Mouse (Mus musculus): ENCODE measurements around the gene Dkkl1.

Gene Dkkl1

GRCm38 (mm10) chr7:45229046-45229445 is 17.1 kb upstream of the Dkkl1 start:
- DNase-seq: no peak

GRCm38 (mm10) chr7:45228548-45228947 is 16.6 kb upstream of the Dkkl1 start:
- DNase-seq: no peak

- DNase-seq: no peak
Observed at GRCm38 (mm10) chr7:45226421-45226820, 14.5 kb upstream of the Dkkl1 start.

GRCm38 (mm10) chr7:45224826-45225225 is 12.9 kb upstream of the Dkkl1 start:
- DNase-seq: no peak

- DNase-seq: no peak
Observed at GRCm38 (mm10) chr7:45221680-45222079, 9.7 kb upstream of the Dkkl1 start.

DNA sequence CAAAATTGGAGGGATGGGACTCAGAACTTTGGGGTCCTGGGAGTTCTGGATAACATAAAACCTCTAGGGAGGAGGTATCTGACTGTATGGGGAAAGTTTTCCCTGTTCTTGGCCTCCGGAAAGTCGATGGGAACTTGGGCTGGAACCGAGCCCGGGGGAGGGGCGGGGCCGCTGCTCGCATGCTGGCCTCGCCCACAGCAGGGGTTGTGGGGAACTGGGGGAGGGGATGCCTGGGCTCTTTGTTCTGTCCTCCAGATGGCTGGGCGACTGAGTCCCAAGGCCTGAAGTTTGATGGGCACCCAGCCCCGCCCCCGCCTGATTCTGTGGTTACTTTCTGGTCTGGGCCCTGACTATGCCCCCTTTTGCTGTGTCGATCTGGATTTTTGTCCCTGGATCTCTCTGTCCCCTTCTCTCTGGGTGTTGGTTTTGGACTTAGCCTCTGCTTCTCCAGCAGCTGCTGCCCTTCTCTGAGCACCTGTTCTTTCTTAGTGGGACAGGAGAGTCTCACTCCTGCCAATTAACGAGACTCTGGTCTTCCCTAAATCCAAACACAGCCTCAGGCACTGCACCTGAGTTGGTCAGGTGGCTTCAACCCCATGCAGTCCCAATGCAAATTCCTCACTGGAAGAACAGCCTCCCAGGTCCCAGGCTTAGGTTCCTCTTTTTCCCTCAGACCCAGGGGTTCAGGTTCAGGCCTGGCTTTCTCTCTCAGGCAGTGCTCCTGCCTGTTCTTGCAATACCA is 4.7 kb upstream of the Dkkl1 start:
- peak in 1 of 2 experiments; percentile 29 for DNase-seq

DNA sequence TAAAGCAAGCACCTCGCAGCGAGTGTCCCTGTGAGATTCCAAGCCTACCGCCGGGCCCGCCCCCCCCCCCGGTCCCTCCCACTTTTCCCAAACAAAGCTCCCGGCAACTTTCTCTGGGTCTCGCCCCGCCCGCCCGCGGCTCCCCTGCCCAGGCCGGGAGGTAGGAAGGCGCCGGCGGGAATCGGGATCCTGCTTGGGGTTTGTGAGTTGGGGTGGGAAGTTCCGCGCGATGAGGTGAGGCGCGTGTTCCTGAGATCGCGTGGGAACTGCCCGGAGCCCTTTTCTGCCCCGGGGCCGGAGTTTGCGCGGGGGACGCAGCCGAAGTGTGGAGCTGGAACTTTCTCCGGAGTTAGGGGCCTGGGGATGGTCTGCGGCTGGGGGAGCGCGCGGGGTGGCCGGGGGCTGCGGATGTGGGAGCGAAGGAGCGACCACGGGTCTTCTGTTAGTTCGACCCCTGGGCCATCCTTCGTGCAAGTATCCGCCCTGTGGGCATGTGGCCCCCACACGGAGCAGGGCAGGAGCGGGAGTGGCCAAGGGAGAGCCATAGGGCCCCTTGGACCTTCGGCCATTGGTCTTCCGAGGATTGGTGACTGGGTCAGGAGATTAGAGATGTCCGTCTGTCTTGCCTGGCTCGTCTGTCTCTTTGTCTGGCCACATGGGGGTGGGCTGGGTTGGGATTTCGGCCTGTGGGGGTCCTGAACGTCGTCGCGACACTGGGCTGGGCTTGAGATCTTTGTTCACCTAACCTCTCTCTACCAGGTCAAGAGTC is 3.9 kb upstream of the Dkkl1 start, which contains the start of gene Tead2:
Gene Tead2 (plus strand): TSS at position 81 of the 769 bp plus-strand sequence.
- peak in 1 of 2 experiments; percentile 15 for DNase-seq

DNA sequence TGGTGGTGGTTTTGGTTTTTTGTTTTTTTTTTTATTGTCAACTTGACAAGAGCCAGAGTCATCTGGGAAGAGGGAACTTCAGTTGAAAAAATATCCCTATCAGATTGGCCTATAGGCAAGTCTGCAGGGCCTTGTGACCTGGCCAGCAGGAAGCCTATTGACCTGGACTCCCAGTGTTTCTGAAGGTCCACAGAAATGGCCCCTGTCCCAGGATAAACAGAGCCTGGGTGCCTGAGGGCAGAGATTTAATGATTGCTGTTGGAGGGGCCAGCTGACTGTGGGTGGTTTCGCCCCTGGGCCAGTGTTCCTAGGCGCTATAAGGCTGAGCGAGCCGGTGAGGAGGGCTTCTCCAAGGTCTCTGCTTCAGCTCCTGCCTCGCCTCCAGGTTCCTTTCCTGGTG is 1.8 kb upstream of the Dkkl1 start:
- no peak for DNase-seq

GRCm38 (mm10) chr7:45212356-45212755 is 409 bp upstream of the Dkkl1 start:
- DNase-seq: no peak

GRCm38 (mm10) chr7:45211070-45211469 is 877 bp downstream of the Dkkl1 start:
- DNase-seq: no peak

DNA sequence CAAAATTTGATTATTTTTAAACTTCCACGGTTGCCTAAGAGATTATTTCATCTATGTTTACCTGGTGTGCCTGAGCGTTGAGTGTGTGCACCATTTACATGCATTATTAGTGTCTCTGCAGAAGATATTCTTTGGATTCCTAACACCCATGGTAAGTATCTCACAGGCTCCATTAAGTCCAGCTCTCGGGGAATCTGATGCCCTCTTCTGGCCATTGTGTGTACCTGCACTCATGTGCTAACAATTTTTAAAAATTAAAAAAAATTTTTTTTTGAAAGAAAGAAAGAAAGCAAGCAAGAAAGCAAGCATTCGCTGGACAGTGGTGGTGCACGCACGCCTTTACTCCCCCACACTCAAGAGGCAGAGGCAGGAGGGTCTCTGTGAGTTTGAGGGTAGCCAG is 3.7 kb downstream of the Dkkl1 start:
- no peak for DNase-seq

DNA sequence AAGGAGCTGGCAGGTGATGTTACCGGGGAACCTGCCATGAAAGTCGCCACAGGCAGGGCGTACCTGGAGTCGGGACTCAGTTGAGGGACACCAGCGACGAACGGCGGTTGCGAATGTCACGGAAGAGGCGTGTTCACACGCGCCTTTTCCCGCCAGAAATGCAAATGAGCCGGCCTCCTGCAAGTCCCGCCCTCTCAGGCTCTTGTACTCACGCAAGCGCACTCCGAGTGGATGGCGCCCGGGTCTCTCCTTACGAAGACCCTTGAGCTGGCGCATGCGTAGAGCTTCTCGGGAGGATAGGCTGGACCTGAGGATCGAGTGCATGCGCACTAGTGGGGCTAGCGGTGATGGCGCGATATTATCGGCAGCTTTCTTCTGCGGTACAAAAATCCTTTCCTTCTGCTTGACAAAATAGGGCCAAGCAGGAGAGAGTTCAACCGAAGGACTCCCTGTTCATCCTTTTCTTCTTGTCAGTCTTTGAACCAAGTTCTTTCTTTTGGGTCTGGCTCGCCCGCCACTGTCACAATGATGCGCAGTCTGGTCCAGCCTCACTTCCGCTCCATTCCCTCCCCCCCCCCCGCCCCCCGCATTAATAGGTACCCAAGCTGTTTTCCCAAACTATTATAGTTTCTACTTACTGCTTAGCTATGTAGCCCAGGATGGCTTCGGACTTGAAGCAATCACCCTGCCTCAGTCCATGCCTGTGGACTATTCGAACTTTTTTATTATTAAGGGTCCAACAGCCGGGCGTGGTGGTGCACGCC is 7.4 kb downstream of the Dkkl1 start, which contains the start of gene Ccdc155:
Gene Ccdc155 (minus strand): TSS at position 513 of the 764 bp plus-strand sequence.
- DNase-seq: peak; percentile 82 to 84

- no peak for DNase-seq
Observed at GRCm38 (mm10) chr7:45202654-45203053, 9.3 kb downstream of the Dkkl1 start.

DNA sequence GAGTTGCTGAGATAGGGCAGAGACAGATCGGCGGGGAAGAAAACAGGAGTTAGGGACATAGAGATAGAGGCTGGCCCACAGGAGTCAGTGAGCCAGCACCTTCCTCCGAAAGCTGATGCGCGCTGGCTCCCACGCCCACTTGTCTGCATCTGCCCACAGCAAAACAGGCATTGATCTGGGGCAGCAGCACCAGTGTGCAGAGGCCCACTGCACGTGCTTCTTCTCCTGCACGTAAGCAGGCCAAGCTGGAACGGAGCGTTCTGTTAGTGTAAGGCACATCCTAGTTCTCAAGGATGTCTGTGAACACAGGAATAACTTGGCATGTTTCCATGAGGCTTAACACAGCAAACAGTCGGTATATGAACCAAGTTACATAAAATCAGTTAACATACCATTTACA is 13.0 kb downstream of the Dkkl1 start:
- no peak for DNase-seq

GRCm38 (mm10) chr7:45198435-45198834 is 13.5 kb downstream of the Dkkl1 start:
- peak; percentile 54 to 78 for DNase-seq

- no peak for DNase-seq
Observed at GRCm38 (mm10) chr7:45196994-45197393, 15.0 kb downstream of the Dkkl1 start.

DNA sequence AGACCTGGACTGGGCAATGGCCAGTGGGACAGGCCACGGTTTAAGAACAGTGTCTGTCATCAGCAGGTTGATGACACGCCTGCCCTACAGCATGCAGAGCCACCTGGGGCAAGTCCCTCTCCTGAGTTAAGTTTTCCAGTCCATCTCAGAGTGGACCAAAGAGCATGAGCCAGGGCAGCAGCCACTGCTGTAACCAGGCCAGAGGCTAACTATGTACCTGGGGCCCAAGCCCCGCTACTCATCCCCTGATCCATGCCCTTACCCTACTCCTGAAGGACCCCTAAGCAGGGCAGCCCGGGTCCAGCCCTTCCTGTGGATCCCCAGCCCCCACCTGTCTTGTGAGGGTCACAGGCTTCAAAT is 15.8 kb downstream of the Dkkl1 start:
- no peak for DNase-seq

GRCm38 (mm10) chr7:45195341-45196175 is 16.4 kb downstream of the Dkkl1 start:
- no peak for DNase-seq

DNA sequence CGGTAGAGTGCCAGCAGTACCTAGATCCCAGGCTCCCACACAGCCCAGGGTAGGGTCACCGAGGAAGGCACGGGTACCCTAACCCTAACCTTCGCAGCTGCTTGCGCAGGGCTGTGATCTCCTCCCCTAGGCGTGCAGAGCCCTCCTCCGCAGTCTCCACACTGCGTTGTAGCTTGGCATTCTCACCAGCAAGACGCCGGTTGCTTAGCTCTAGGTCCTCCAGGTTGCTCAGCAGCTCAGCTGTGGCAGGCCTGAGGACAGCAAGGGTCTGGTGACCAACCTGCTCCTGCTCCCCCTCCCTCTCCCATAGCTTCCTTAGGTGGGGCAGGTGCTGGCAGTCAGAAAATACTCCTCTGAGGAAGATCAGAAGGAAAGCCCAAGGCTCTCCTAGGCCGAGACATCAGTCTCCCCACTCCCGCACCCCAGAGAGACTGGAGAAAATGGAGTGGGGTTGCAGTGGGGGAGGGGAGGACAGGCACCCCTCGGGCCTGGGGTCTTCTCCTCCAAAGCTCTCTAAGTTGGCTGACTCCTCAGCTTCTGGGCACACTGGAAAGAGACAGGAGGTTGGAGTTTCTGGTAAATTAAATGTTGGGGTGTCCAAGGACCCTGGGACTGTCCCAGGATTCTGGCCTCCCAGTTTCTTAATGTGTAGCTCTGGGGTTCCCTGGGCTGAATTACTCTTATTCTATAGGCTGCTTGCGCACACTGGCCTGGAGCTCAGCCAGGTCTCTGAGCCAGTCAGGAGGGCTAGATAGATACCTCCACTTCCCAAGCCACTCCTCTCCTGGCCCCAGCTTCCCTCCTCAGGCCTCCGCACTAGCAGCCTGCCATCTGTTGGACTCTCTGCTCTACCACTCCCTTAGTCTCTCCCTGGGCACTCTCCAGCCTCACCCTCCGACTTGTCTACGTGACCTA is 17.8 kb downstream of the Dkkl1 start:
- no peak for DNase-seq

GRCm38 (mm10) chr7:45193406-45193805 is 18.5 kb downstream of the Dkkl1 start:
- no peak for DNase-seq

DNA sequence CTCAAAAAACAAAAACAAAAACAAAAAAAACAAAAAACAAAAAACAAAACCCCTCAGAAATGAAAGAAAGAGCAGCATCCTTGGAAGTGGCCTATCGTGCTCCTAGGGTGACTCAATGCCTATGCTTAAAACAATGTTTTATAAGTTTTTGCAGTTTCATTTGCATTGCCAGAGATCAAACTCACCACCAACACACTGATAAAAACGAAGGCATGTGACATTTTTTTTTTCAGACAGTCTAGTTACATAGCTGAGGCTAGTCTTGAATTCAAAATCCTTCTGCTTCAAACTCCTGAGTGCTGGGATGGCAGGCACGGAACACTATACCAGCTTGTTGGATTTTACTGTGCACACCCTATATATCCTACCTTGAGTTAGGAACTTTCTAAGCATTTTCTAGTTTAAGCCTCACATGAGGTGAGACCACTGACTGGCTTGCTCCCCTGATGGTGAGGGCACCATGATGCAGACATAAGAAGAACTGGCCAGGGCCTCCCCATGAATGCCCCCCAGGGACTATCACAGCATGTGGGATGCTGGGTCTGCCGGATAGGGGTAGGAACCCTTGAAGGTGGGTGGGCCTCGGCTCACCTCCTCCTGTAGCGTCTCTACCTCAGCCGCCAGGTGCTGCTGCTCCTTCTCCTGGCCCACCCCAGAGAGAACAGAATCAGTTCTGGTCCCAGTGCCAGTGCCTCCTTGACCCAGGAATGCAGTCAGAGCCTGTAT is 19.2 kb downstream of the Dkkl1 start:
- no peak for DNase-seq
